Mouse (Mus musculus) brown adipose tissue, adult 24 weeks (tissue): ENCODE measurements around the gene Usp49. TPM values are rescaled to one million over a fixed set of nuclear protein-coding genes. Genes with fewer than 3 reads are reported as not detected.
A peak's percentile ranks its signal among the peaks of the same experiment; 100 is the strongest.
"Not testable (repeated sequence)": the region's sequence is repeated elsewhere in the genome, so short reads cannot be mapped to it uniquely, and the experiment has no call there.

Source experiments
- H3K27ac ChIP-seq: fragments of 200-500 bp; replicated peaks from 2 replicates; pipeline ENCODE4 v1.5.1; 2012; ENCODE audit warnings: low read depth, mild to moderate bottlenecking, low read length
- H3K4me1 ChIP-seq: fragments of 200-500 bp; 2 replicates; pipeline ENCODE4 v1.6.1; 2012; ENCODE audit warnings: low read length, mixed read lengths; ENCODE audit not compliant: control insufficient read depth, insufficient read depth, insufficient read length
- H3K4me3 ChIP-seq: fragments of 200-500 bp; 2 replicates; pipeline ENCODE4 v1.5.1; 2012; ENCODE audit warnings: low read depth, mild to moderate bottlenecking, low read length, moderate library complexity; ENCODE audit not compliant: insufficient read depth
- polyA plus RNA-seq: library from polyadenylated mRNA; stranded (reverse); fragments of >200 nt; gene quantifications from 2 replicates; pipeline ENCODE4 v1.2.4, GENCODE M21; 2012; ENCODE audit not compliant: missing spikeins, insufficient read depth, insufficient read length

The Usp49 gene
- polyA plus RNA-seq, 1 experiment: 2.1 TPM

GRCm38 (mm10) chr17:47618556-47619311 is 11.8 kb upstream of the Usp49 start:
- Histone ChIP-seq H3K27ac (no peak overlapping the region), H3K4me3 (no peak overlapping the region), H3K4me1 (no peaks in the 10 kb centered on the region)

DNA sequence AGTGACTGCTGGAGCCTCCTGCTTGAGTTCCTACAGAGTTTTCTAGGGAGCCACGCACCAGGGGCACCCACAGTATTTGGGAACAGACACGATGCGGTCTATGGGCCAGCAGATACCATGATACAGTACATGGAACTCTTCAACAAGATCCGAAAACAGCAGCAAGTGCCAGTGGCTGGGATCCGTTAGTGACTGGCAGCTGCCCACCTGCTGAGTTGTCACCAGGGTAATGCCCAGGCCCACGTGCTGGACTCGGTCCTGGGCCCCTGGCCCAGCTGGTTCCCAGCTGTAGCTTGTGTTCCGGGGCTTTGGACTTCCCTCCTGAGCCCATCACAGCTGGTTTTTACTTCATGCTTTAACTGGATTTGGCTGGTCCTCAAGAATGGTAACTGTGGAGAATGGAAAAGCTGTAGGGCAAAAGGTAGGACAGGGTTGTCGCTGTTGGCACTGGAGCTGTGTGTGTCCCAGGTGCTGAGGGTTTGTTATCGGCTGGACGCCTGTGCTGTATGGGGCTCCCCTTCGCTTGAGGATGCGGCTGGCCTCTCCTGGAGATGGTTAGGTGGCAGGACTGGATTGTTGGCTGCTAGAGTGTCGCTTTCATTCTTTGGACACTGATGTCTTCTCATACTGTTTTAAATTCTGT is 7.5 kb upstream of the Usp49 start:
- H3K4me3 ChIP-seq: no peak overlapping the region
- H3K27ac ChIP-seq: no peak overlapping the region
- H3K4me1 ChIP-seq: no peaks in the 10 kb centered on the region

DNA sequence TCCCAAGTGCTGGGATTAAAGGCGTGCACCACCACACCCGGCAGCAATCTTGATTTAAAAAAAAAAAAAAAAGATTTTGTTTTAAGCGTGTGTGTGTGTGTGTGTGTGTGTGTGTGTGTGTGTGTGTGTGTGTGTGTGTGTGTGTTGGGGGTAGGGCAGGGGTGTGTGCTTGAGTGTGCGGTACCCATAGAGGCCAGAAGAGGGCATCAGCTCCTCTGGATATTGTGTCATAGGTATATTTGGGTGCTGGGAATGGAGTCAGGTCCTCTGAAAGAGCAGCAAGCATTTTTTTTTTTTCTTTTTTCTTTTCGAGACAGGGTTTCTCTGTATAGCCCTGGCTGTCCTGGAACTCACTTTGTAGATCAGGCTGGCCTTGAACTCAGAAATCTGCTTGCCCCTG is 5.9 kb upstream of the Usp49 start:
- H3K4me1 ChIP-seq, H3K27ac ChIP-seq, H3K4me3 ChIP-seq: not testable (repeated sequence)

DNA sequence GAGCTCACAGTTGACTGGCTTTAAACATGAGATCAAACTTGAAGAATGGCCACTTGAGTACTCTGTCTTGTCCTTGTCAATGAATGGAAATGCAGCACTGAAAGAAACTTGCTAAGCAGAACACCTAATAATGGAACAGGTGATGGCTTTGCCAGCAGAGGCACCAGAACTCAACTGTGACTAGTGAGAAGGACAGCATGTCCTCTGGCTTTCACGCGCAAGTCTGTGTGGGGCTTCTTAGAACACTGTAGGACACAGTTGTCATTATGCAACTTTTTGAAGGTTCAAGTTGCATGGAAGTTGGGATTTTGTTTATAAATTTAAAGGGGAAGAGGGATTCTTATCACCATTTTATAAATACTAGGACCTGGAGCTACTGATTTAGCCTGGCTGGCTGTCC is 5.4 kb upstream of the Usp49 start:
- Histone ChIP-seq H3K4me3 (no peak overlapping the region), H3K4me1 (no peaks in the 10 kb centered on the region), H3K27ac (no peak overlapping the region)

DNA sequence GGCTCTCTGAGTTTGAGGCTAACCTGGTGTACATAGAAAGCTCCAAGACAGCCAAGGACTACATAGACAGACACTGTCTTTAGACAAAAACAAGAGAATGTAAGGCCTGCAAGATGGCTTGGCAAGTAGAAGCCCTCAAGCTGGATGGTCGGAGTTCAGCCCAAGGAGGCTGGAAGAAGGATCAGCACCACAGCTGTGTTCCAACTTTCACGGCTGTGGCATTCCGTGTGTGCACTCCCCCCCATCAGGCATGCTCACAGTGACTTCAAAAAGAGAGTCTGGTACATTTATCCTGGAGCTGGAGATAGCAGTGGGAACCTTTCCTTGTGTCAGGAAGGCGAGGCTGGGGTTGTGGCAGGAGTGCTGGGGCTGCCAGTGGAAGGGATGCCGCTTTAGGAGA is 4.5 kb upstream of the Usp49 start:
- Histone ChIP-seq H3K27ac (no peak overlapping the region), H3K4me1 (peaks cover 3% of the 10 kb centered on the region; the same call in 1 of the 2 replicates), H3K4me3 (no peak overlapping the region)

- no peak overlapping the region for H3K27ac ChIP-seq
- no peak overlapping the region for H3K4me3 ChIP-seq
- peaks cover 3% of the 10 kb centered on the region; the same call in 1 of the 2 replicates for H3K4me1 ChIP-seq
These were observed 2.7 kb upstream of the Usp49 start for GRCm38 (mm10) chr17:47627791-47628190.

DNA sequence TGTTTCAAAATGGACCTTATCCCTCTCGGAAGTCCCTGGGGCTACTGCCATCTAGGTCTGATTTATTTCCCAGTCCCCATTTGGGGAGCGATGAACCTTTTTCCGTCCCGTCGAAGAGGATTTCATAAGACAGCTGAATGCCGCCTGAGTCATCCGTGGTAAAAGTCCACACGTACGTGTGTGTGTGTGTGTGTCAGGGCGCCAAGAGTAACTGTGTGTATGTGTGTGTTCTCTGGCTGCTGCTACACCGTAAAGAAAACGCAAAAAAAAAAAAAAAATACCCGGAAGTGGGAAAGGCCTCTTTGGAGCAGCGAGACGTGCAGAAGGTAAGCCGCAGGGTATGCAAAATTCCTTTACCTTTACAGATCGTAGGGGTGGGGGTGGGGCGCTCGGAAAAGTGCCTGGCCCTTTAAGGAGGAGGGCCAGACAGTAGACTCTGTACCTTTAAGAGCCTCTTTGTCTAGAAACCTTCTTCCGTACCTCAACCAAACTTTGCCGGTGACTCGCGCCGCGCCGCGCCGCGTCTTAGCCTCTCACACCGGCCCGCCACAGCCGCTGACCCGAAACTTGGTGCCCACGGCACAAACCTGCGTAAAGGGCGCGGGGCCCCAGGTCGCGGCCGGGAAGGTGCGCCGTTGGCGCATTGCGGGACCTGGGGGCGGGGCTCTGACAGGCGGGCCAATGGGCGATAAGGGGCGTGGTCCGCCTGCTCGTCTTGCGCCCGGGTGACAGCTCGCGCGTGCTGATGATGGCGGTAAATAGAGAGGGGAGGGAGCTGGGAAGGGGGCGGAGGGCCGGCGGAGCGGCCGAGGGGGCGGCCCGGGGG is 1.4 kb upstream of the Usp49 start:
- Histone ChIP-seq H3K27ac (peak overlapping the region; percentile 77), H3K4me3 (peak overlapping the region; percentile 99), H3K4me1 (peaks cover 3% of the 10 kb centered on the region; the same call in 1 of the 2 replicates)

- Histone ChIP-seq H3K4me1 (peaks cover 3% of the 10 kb centered on the region; the same call in 1 of the 2 replicates), H3K4me3 (peak overlapping the region; percentile 83), H3K27ac (peak overlapping the region; percentile 18; the same call in 1 of the 2 replicates)
These were observed 493 bp upstream of the Usp49 start for GRCm38 (mm10) chr17:47629717-47630677.

DNA sequence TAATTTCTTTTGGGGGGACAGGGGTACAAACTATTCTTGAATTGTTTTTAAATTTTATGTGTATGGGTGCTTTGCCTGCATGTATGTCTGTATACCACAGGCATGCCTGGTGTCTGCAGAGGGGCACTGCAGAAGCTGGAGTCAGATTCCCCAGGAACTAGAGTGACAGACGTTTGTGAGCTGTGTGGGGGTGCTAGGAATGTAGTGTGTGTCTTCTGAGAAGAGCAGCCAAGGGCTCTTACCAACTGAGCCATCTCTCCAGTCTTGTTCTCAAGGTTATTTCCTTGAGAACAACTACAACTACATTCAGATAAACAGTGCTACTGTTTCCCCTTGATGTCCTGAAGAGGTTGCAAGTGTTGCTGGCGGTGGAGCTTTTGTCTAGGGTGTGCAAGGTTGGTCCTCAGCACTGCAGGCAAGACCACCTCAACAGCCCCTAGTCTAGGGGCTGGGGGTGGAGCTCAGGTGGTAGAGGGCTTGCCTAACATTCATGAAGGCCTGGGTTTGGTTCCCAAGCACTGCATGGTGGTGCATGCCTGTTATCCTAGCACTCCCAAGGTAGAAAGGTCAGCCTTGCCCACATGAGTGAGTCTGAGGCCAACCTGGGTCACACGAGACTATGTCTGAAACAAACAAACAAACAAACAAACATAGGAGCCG is 1.8 kb downstream of the Usp49 start:
- Histone ChIP-seq H3K27ac (no peak overlapping the region), H3K4me1 (peaks cover 3% of the 10 kb centered on the region; the same call in 1 of the 2 replicates), H3K4me3 (no peak overlapping the region)

GRCm38 (mm10) chr17:47633999-47634770 is 3.7 kb downstream of the Usp49 start:
- H3K4me1 ChIP-seq: peaks cover 3% of the 10 kb centered on the region; the same call in 1 of the 2 replicates
- H3K4me3 ChIP-seq: no peak overlapping the region
- H3K27ac ChIP-seq: no peak overlapping the region

DNA sequence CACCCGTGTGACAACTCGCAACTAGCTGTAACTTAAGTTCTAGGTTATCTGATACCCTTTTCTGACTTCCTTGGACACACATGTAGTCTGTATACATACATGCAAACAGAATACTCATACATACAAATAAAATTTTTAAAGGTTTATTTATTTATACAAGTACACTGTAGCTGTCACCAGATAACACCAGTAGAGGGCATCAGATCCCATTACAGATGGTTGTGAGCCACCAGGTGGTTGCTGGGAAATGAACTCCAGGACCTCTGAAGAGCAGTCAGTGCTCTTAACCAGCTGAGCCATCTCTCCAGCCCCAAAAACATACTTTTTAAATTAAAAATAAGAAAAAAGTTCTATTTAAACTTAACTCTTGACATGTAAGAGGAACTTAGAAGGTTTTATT is 12.5 kb downstream of the Usp49 start:
- no peak overlapping the region for H3K4me3 ChIP-seq
- no peak overlapping the region for H3K27ac ChIP-seq
- no peaks in the 10 kb centered on the region for H3K4me1 ChIP-seq

DNA sequence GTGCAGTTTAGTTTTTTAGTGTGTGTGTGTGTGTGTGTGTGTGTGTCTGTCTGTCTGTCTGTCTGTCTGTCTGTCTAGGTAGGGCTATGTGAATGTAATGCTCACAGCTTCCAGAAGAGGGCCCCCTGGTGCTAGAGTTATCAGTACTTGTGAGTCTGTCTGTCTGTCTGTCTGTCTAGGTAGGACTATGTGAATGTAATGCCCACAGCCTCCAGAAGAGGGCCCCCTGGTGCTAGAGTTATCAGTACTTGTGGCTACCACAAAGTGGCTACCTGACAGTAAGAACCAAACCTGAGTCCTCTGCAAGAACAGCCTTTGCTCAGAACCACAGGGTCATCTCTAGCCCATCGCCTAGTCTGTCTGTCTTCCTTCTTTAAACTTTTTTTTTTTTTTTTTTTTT is 16.2 kb downstream of the Usp49 start:
- Histone ChIP-seq H3K4me3 (no peak overlapping the region), H3K4me1 (no peaks in the 10 kb centered on the region), H3K27ac (no peak overlapping the region)

DNA sequence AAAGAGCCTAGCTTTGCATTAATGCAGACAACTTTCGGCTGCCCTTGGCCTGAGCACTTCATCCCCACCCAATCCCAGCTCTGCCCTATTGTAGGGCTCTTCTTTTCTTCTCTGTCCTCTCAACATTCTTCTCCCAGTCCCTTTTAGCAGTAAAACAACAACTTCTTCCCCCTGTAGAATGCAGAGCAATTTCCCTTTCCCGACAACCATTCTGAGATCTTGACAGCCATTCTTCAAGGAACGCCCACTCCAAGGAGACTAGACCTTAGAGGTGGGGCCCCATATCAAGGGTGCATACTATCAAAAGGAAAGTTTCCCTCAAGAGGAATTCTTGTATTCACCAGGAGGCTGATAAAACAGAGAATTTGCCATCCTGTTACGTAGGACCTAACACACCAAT is 18.5 kb downstream of the Usp49 start:
- Histone ChIP-seq H3K27ac (no peak overlapping the region), H3K4me3 (no peak overlapping the region), H3K4me1 (no peaks in the 10 kb centered on the region)
